Mouse (Mus musculus) neural tube, embryonic 11.5 days (tissue): ENCODE data around the gene Taf1a. TPM values are rescaled to one million over a fixed set of nuclear protein-coding genes. Genes with fewer than 3 reads are reported as not detected.
"Not testable (repeated sequence)": the region's sequence is repeated elsewhere in the genome, so short reads cannot be mapped to it uniquely, and the experiment has no call there.

ENCODE experiments used
- ATAC-seq: fragments of 200-750 bp; cut with Nextera tagmentation; 2 replicates; pipeline ENCODE4 v1.8.0; 2017; ENCODE audit warnings: moderate number of reproducible peaks, mild to moderate bottlenecking, moderate TSS enrichment, moderate library complexity; ENCODE audit not compliant: insufficient read depth, low FRiP score, low TSS enrichment
- DNase-seq: peaks from one replicate; pipeline ENCODE4 v3.0.0-alpha.2; 2015; ENCODE audit warnings: low spot score
- H3K27ac ChIP-seq: fragments of 300-500 bp; sonication (generic); 2 replicates; pipeline ENCODE4 v1.5.1; 2014; ENCODE audit warnings: low read depth, mild to moderate bottlenecking, low read length
- H3K27me3 ChIP-seq: fragments of 300-500 bp; sonication (generic); 2 replicates; pipeline ENCODE4 v1.6.1; 2014; ENCODE audit warnings: mild to moderate bottlenecking, low read length, mixed read lengths; ENCODE audit not compliant: control insufficient read depth, insufficient read depth
- H3K36me3 ChIP-seq: fragments of 300-500 bp; sonication (generic); 2 replicates; pipeline ENCODE4 v1.6.1; 2014; ENCODE audit warnings: mild to moderate bottlenecking, low read length, moderate library complexity, mixed read lengths; ENCODE audit not compliant: control insufficient read depth, insufficient read depth
- H3K4me1 ChIP-seq: fragments of 300-500 bp; sonication (generic); 2 replicates; pipeline ENCODE4 v1.6.1; 2014; ENCODE audit warnings: low read length, mixed read lengths; ENCODE audit not compliant: control insufficient read depth, insufficient read depth
- H3K4me2 ChIP-seq: fragments of 300-500 bp; sonication (generic); 2 replicates; pipeline ENCODE4 v1.6.1; 2014; ENCODE audit warnings: low read depth, mild to moderate bottlenecking, moderate library complexity
- H3K4me3 ChIP-seq: fragments of 300-500 bp; sonication (generic); 2 replicates; pipeline ENCODE4 v1.5.1; 2014; ENCODE audit warnings: low read depth, low read length
- H3K9ac ChIP-seq: fragments of 300-500 bp; sonication (generic); 2 replicates; pipeline ENCODE4 v1.6.1; 2014; ENCODE audit warnings: mild to moderate bottlenecking, low read length
- H3K9me3 ChIP-seq: fragments of 300-500 bp; sonication (generic); 2 replicates; pipeline ENCODE4 v1.6.1; 2016; ENCODE audit warnings: low read length; ENCODE audit not compliant: control insufficient read depth
- WGBS: fragments of 180-500 bp; shearing (Covaris S2); extraction: QIAGEN DNeasy Blood & Tissue Kit; methylation state at CpG from one replicate; pipeline ENCODE4 v1.1.7; 2014; 5-methylcytosine and 5-hydroxymethylcytosine counted together
- polyA plus RNA-seq: library from polyadenylated mRNA; unstranded; fragments of >200 nt; fragmentation: Nextera tagmentation; extraction: Ambion mirVana; gene quantifications from 2 replicates; pipeline ENCODE4 v1.2.1, GENCODE M21; 2014

Taf1a gene
- polyA plus RNA-seq = 17.9 and 18.3 TPM in 2 replicates

- Histone ChIP-seq H3K36me3 (no peaks in the 10 kb centered on the region), H3K9ac (peak within 1 kb of the TSS; percentile 9; the same call in 1 of the 2 replicates), H3K27ac (no peak within 1 kb of the TSS), H3K9me3 (no peaks in the 10 kb centered on the region), H3K4me1 (peaks cover 4% of the 10 kb centered on the region; the same call in 1 of the 2 replicates), H3K4me3 (peak within 1 kb of the TSS; percentile 52), H3K4me2 (peak within 1 kb of the TSS; percentile 62), H3K27me3 (no peaks in the 10 kb centered on the region)
- 6% methylated on average over 44 of the region's 44 CpGs for whole genome bisulfite sequencing
- DNase-seq (peak; percentile 93), ATAC-seq (peak; percentile 100)
Observed at GRCm38 (mm10) chr1:183388426-183389406, at the start of gene Taf1a. Gene Taf1a (plus strand): TSS chr1:183388981.

- not testable (repeated sequence) for ATAC-seq, H3K9me3 ChIP-seq, H3K36me3 ChIP-seq, H3K9ac ChIP-seq, H3K27me3 ChIP-seq, H3K27ac ChIP-seq, DNase-seq, H3K4me1 ChIP-seq, H3K4me2 ChIP-seq, H3K4me3 ChIP-seq
- whole genome bisulfite sequencing = 92% methylated on average over 1 of the region's 1 CpGs
Observed at GRCm38 (mm10) chr1:183342902-183343301, 45.9 kb upstream of the Taf1a start.

GRCm38 (mm10) chr1:183344886-183345816 lies 43.6 kb upstream of the Taf1a start:
- under 1% methylated on average over 72 of the region's 72 CpGs for WGBS
- Histone ChIP-seq H3K4me1 (0 out of 2 replicates have a peak, but pooled peaks cover 3% of the 10 kb centered on the region), H3K36me3 (peaks cover 9% of the 10 kb centered on the region), H3K9me3 (no peaks in the 10 kb centered on the region), H3K27ac (peak overlapping the region; percentile 62; the same call in 1 of the 2 replicates), H3K9ac (peak overlapping the region; percentile 66), H3K4me2 (peak overlapping the region; percentile 59), H3K4me3 (peak overlapping the region; percentile 72), H3K27me3 (no peaks in the 10 kb centered on the region)
- DNase-seq = peak; percentile 88
- ATAC-seq = peak; percentile 97

GRCm38 (mm10) chr1:183345817-183346195 lies 43.0 kb upstream of the Taf1a start:
- WGBS = 9% methylated on average over 10 of the region's 10 CpGs
- H3K4me3 ChIP-seq = peak overlapping the region; percentile 72
- H3K4me2 ChIP-seq = peak overlapping the region; percentile 59
- peaks cover 9% of the 10 kb centered on the region for H3K36me3 ChIP-seq
- H3K4me1 ChIP-seq = 0 out of 2 replicates have a peak, but pooled peaks cover 3% of the 10 kb centered on the region
- H3K27ac ChIP-seq = peak overlapping the region; percentile 62; the same call in 1 of the 2 replicates
- no peaks in the 10 kb centered on the region for H3K9me3 ChIP-seq
- DNase-seq (no peak), ATAC-seq (peak; percentile 46; the same call in 1 of the 2 replicates)
- H3K27me3 ChIP-seq = no peaks in the 10 kb centered on the region
- peak overlapping the region; percentile 66 for H3K9ac ChIP-seq

GRCm38 (mm10) chr1:183349840-183350239 lies 38.9 kb upstream of the Taf1a start:
- peak; percentile 30 for DNase-seq

GRCm38 (mm10) chr1:183358901-183359300 lies 29.9 kb upstream of the Taf1a start:
- DNase-seq = no peak

More at GRCm38 (mm10) chr1:183349840-183350239, 38.9 kb upstream of the Taf1a start:
- Histone ChIP-seq H3K36me3 (peaks cover 5% of the 10 kb centered on the region; the same call in 1 of the 2 replicates), H3K27me3 (no peaks in the 10 kb centered on the region), H3K9me3 (no peaks in the 10 kb centered on the region), H3K27ac (no peak overlapping the region), H3K4me2 (no peak overlapping the region), H3K4me3 (no peak overlapping the region), H3K4me1 (0 out of 2 replicates have a peak, but pooled peaks cover 3% of the 10 kb centered on the region), H3K9ac (no peak overlapping the region)
- ATAC-seq = no peak
- 29% methylated on average over 6 of the region's 6 CpGs for whole genome bisulfite sequencing

GRCm38 (mm10) chr1:183362301-183362700 lies 26.5 kb upstream of the Taf1a start:
- Histone ChIP-seq H3K27ac (no peak overlapping the region), H3K4me3 (no peak overlapping the region), H3K9ac (no peak overlapping the region), H3K4me1 (no peaks in the 10 kb centered on the region), H3K4me2 (no peak overlapping the region), H3K27me3 (no peaks in the 10 kb centered on the region), H3K9me3 (no peaks in the 10 kb centered on the region), H3K36me3 (peaks cover 8% of the 10 kb centered on the region)
- no peak for DNase-seq
- 92% methylated on average over 5 of the region's 5 CpGs for WGBS
- ATAC-seq = no peak

More at GRCm38 (mm10) chr1:183358901-183359300, 29.9 kb upstream of the Taf1a start:
- no peak for ATAC-seq
- WGBS = 90% methylated on average over 3 of the region's 3 CpGs
- Histone ChIP-seq H3K27ac (no peak overlapping the region), H3K9me3 (no peaks in the 10 kb centered on the region), H3K9ac (no peak overlapping the region), H3K36me3 (peaks cover 7% of the 10 kb centered on the region), H3K4me3 (no peak overlapping the region), H3K4me2 (no peak overlapping the region), H3K27me3 (no peaks in the 10 kb centered on the region), H3K4me1 (no peaks in the 10 kb centered on the region)
